Comparison of ENCODE assay signal across 19 mouse cellular contexts in genomic region chr6:134075031-134075430, GRCm38 (mm10).
"Had no signal": no experiment of that assay in that cellular context is flagged by ENCODE, and none has a peak within 500 bp of the region (broad histone marks: within the 10 kb centered on the region; RNA-seq: fewer than 3 reads in every experiment).

No protein-coding gene starts in this region.

- H3K4me2 ChIP-seq: limb, embryonic 13.5 days; lung, embryonic 14.5 days; midbrain, embryonic 12.5 days; neural tube, embryonic 13.5 days had no signal

- H3K4me1 ChIP-seq: limb, embryonic 10.5 days; limb, embryonic 13.5 days; midbrain, embryonic 12.5 days had no signal

- H3K9ac ChIP-seq: limb, embryonic 13.5 days; liver, embryonic 14.5 days; liver, postnatal 0 days; lung, embryonic 14.5 days; midbrain, embryonic 12.5 days; neural tube, embryonic 13.5 days had no signal

- H3K4me3 ChIP-seq: limb, embryonic 10.5 days; limb, embryonic 13.5 days; midbrain, embryonic 12.5 days; myocyte; neural tube, embryonic 13.5 days had no signal

- ATAC-seq: liver, postnatal 0 days; lung, postnatal 0 days; midbrain, embryonic 16.5 days had no signal

- DNase-seq: kidney, adult 18-20 months; kidney, postnatal 4 days; liver; liver, postnatal 0 days; lung, embryonic 14.5 days; retina, postnatal 1 day; right cerebral cortex, postnatal 25 days; thymus, adult 18-20 months; thymus, postnatal 36 days had no signal

- H3K9me3 ChIP-seq: limb, embryonic 10.5 days; limb, embryonic 13.5 days; midbrain, embryonic 12.5 days; neural tube, embryonic 13.5 days had no signal

- H3K27me3 ChIP-seq: limb, embryonic 13.5 days; midbrain, embryonic 12.5 days; neural tube, embryonic 13.5 days had no signal

- H3K27ac ChIP-seq: kidney, postnatal 0 days; limb, embryonic 10.5 days; limb, embryonic 13.5 days; liver, embryonic 14.5 days; macrophage; midbrain, embryonic 12.5 days; neural tube, embryonic 13.5 days had no signal
